Mouse (Mus musculus) gastrocnemius, postnatal 36 days (tissue): ENCODE results near the gene Mrgprb2. TPM values are rescaled to one million over a fixed set of nuclear protein-coding genes. Genes with fewer than 3 reads are reported as not detected.

ENCODE experiments used
- DNase-seq, 2 experiments: peaks; one replicate each; pipeline ENCODE4 v3.0.0; 2022
- intact Hi-C: fragments of 180-260 bp; cut with DNase I; formaldehyde crosslinking; loops from one replicate; pipeline ENCODE4 v1.15.1; 2025
- long read RNA-seq, 2 experiments: library from polyadenylated mRNA; stranded (forward); transcript quantifications; one replicate each; pipeline ENCODE4 v2.0.0; 2021
- total RNA-seq, 2 experiments: library from RNA; stranded (reverse); gene quantifications; 2 replicates each; pipeline ENCODE4 v1.2.3; 2021

Gene Mrgprb2
- under 1 TPM in 1 of 2 experiments, not detected in 1; 0.13 TPM for total RNA-seq
- long read RNA-seq, experiment 1, result 0 reads
- long read RNA-seq, experiment 2, result 0 reads

DNA sequence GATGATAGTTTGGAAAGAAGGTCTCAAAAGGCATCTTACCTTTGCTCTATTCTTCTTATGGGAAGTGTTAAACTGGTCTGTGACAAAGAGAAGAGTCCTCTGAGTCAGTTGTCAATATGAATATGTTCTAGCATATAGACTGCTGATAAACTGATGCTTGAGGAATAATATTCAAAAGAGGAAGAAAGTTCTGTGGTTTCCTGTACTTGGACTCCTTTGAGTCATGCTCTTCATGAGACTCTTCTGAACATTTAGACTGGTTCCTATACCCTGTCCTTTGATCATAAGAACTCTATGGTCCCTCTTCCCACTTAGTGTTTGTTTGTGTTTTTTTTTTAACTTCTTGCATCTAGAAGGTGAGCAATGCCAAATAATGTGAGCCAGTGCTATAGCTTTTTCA is at the start of gene Mrgprb2:
Gene Mrgprb2 (minus strand): TSS at position 101 of the 400 bp plus-strand sequence.
- DNase-seq, result no peak
- intact Hi-C loops, result no loop called here

Other genes with a start within 250 kb of the Mrgprb2 start
- not detected for gene Mrgprb8, start 169.6 kb downstream of the Mrgprb2 start, total RNA-seq
- gene Mrgprb1, start 101.7 kb downstream of the Mrgprb2 start, total RNA-seq, result under 1 TPM; 0.31 to 0.37 TPM
- under 1 TPM; 0.05 to 0.10 TPM for gene Mrgprx2, start 58.8 kb downstream of the Mrgprb2 start, total RNA-seq
- not detected for gene Mrgprb3, start 85.7 kb upstream of the Mrgprb2 start, total RNA-seq
- gene Zdhhc13, start 230.9 kb upstream of the Mrgprb2 start, total RNA-seq, result 1 to 10 TPM; 2.5 to 4.8 TPM